ENCODE assay signal across 9 mouse cellular contexts in genomic region chr6:31125328-31126118, GRCm38 (mm10).
A peak's percentile ranks its signal among the peaks of the same experiment; 100 is the strongest.
DNase-seq lines count a peak whose midpoint lies in the region; ATAC-seq and TF ChIP-seq lines count a peak whose summit lies in the region.
"Had no signal": no experiment of that assay in that cellular context is flagged by ENCODE, and none has a peak within 500 bp of the region (broad histone marks: within the 10 kb centered on the region; RNA-seq: fewer than 3 reads in every experiment).

No protein-coding gene starts in this region.

- TF ChIP-seq POLR2A in myocyte (IDR thresholded peaks at IDR 0.05; ENCODE audit: insufficient read length, low read depth), result peak; percentile 49

- H3K27me3 ChIP-seq in myocyte (ENCODE audit: control insufficient read depth, insufficient read depth, insufficient read length), result no peaks in the 10 kb centered on the region
- H3K27me3 ChIP-seq: midbrain, embryonic 12.5 days had no signal

- peak overlapping the region; percentile 59 for H3ac ChIP-seq in myocyte (ENCODE audit: control insufficient read depth, insufficient read length)

- peak; percentile 33 to 39 for DNase-seq in cerebellum, postnatal 14 days
- no peak for DNase-seq in cerebellum, postnatal 36 days
- peak; percentile 48 for DNase-seq in ovary, postnatal 36 days (ENCODE audit: low spot score)
- no peak for DNase-seq in ovary, adult 18-20 months (ENCODE audit: low spot score)
- no peak for DNase-seq in adrenal gland, adult 8-10 months
- DNase-seq in frontal cortex, postnatal 14 days (ENCODE audit: low spot score in 2 of 2), result no peak

- peak overlapping the region; percentile 98 for H3K4me2 ChIP-seq in myocyte (ENCODE audit: low read depth)
- H3K4me2 ChIP-seq: midbrain, embryonic 12.5 days had no signal

- H3K36me3 ChIP-seq in myocyte (ENCODE audit: control insufficient read depth, insufficient read depth), result peaks cover 9% of the 10 kb centered on the region
- H3K36me3 ChIP-seq: midbrain, embryonic 12.5 days had no signal

- peaks cover 61% of the 10 kb centered on the region for H3K79me2 ChIP-seq in myocyte (ENCODE audit: control insufficient read depth, insufficient read depth)

- H3K4me3 ChIP-seq in myocyte, result peak overlapping the region; percentile 86
- H3K4me3 ChIP-seq: midbrain, embryonic 12.5 days had no signal

- peak; percentile 26 for ATAC-seq in inflammation-experienced regulatory T-cells, adult 6 months

TF ChIP-seq in myocyte, 11 proteins besides CTCF, POLR2A, EP300 and RAD21:
- no peak for TF ChIP-seq REST (IDR thresholded peaks at IDR 0.05; ENCODE audit: insufficient read depth, insufficient read length)
- no peak for TF ChIP-seq TCF12 (IDR thresholded peaks at IDR 0.05; ENCODE audit: insufficient read depth, poor library complexity, severe bottlenecking)
- TF ChIP-seq CEBPB (IDR thresholded peaks at IDR 0.05; ENCODE audit: insufficient read depth, poor library complexity, severe bottlenecking), result peak; percentile 70
- peak; percentile 70 for TF ChIP-seq MAX (IDR thresholded peaks at IDR 0.05; ENCODE audit: low read depth)
- peak; percentile 46 for TF ChIP-seq POLR2AphosphoS2 (IDR thresholded peaks at IDR 0.05; ENCODE audit: insufficient read length, low read depth)
- no peak for TF ChIP-seq MYOD1 (IDR thresholded peaks at IDR 0.05; ENCODE audit: control insufficient read depth in 1 of 3, insufficient read length in 2 of 3, low read depth in 2 of 3)

Comparison
In these comparisons a context has a peak if more than half of its experiments do, and no peak if none do; other contexts are left out.
1. DNase-seq: peak in cerebellum, postnatal 14 days (2 of 2) and ovary, postnatal 36 days (single experiment); none in cerebellum, postnatal 36 days (0 of 2), ovary, adult 18-20 months (single experiment), adrenal gland, adult 8-10 months (single experiment) and frontal cortex, postnatal 14 days (0 of 2).